Mouse (Mus musculus): ENCODE measurements around the gene Procr. TPM values are rescaled to one million over a fixed set of nuclear protein-coding genes. Genes with fewer than 3 reads are reported as not detected.

Gene Procr
- polyA plus RNA-seq, 1 experiment from 2014 or later, result 1.2 TPM

Other genes starting within 250 kb of the Procr start
- gene Acss2, start 233.2 kb upstream of the Procr start, polyA plus RNA-seq (2015; fragmentation: Nextera tagmentation; extraction: Ambion mirVana), result 24.4 and 25.6 TPM in 2 replicates
- gene Ggt7, start 232.9 kb upstream of the Procr start, polyA plus RNA-seq (2015; fragmentation: Nextera tagmentation; extraction: Ambion mirVana), result 0.29 and 0.36 TPM in 2 replicates
- gene Gss, start 158.3 kb upstream of the Procr start, polyA plus RNA-seq (2015; fragmentation: Nextera tagmentation; extraction: Ambion mirVana), result 73.4 and 88.1 TPM in 2 replicates
- gene Myh7b, start 139.9 kb upstream of the Procr start, polyA plus RNA-seq (2015; fragmentation: Nextera tagmentation; extraction: Ambion mirVana), result 1.6 and 1.7 TPM in 2 replicates
- 51.4 and 56.9 TPM in 2 replicates for gene Trpc4ap, start 58.7 kb upstream of the Procr start, polyA plus RNA-seq (2015; fragmentation: Nextera tagmentation; extraction: Ambion mirVana)
- 27.6 and 31.9 TPM in 2 replicates for gene Edem2, start 21.6 kb upstream of the Procr start, polyA plus RNA-seq (2015; fragmentation: Nextera tagmentation; extraction: Ambion mirVana)
- gene Gm17581, start 15.3 kb upstream of the Procr start, polyA plus RNA-seq (2015; fragmentation: Nextera tagmentation; extraction: Ambion mirVana), result not detected in 2 replicates
- gene Mmp24, start 24.2 kb downstream of the Procr start, polyA plus RNA-seq (2015; fragmentation: Nextera tagmentation; extraction: Ambion mirVana), result 0.03 TPM in 1 of 2 replicates, not detected in the other
- gene BC029722, start 68.3 kb downstream of the Procr start, polyA plus RNA-seq (2015; fragmentation: Nextera tagmentation; extraction: Ambion mirVana), result 4.9 and 5.6 TPM in 2 replicates
- gene Eif6, start 75.8 kb downstream of the Procr start, polyA plus RNA-seq (2015; fragmentation: Nextera tagmentation; extraction: Ambion mirVana), result 131 and 135 TPM in 2 replicates
- 0.07 and 0.09 TPM in 2 replicates for gene Fam83c, start 83.7 kb downstream of the Procr start, polyA plus RNA-seq (2015; fragmentation: Nextera tagmentation; extraction: Ambion mirVana)
- gene Uqcc1, start 179.2 kb downstream of the Procr start, polyA plus RNA-seq (2015; fragmentation: Nextera tagmentation; extraction: Ambion mirVana), result 32.1 and 33.5 TPM in 2 replicates
- gene Gm15557, start 189.6 kb downstream of the Procr start, polyA plus RNA-seq (2015; fragmentation: Nextera tagmentation; extraction: Ambion mirVana), result not detected in 2 replicates
- gene Gdf5, start 194.2 kb downstream of the Procr start, polyA plus RNA-seq (2015; fragmentation: Nextera tagmentation; extraction: Ambion mirVana), result not detected in 2 replicates
- 8.2 and 9.7 TPM in 2 replicates for gene Cep250, start 205.3 kb downstream of the Procr start, polyA plus RNA-seq (2015; fragmentation: Nextera tagmentation; extraction: Ambion mirVana)

All from liver, embryonic 15.5 days (tissue).